Comparison of ENCODE assay signal across 11 mouse cellular contexts in the genomic region with DNA sequence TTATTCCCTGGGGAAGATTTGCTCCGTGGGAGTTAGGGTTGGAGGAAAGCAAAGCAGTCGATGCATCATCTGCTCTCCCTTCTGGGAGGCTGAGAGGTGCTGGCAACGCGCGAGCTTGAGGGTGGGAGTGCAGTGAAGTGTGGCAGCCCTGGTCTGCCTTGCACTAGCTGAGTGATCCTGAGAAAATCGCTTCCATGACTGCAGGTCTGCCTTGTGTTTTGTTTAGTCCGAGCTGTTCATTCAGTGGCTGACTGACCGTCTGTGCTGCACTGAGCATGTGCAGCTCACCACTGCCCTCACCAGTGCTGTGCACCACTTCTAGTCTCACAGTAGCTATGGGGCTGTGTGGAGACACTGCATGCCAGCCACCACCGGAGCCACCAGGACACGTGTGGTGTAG. TPM values are rescaled to one million over a fixed set of nuclear protein-coding genes. Genes with fewer than 3 reads are reported as not detected.
A peak's percentile ranks its signal among the peaks of the same experiment; 100 is the strongest.
DNase-seq lines count a peak whose midpoint lies in the region; ATAC-seq lines count a peak whose summit lies in the region.
"Had no signal": no experiment of that assay in that cellular context is flagged by ENCODE, and none has a peak within 500 bp of the region (broad histone marks: within the 10 kb centered on the region; RNA-seq: fewer than 3 reads in every experiment).

No protein-coding gene starts in this region.

- no peaks in the 10 kb centered on the region for H3K4me1 ChIP-seq in forebrain, embryonic 14.5 days (ENCODE audit: control insufficient read depth, insufficient read depth, low read length)
- H3K4me1 ChIP-seq in forebrain, embryonic 10.5 days = no peaks in the 10 kb centered on the region
- H3K4me1 ChIP-seq: heart, embryonic 13.5 days; limb, embryonic 13.5 days had no signal

- ATAC-seq in forebrain, embryonic 14.5 days = no peak

- no peak overlapping the region for H3K27ac ChIP-seq in forebrain, embryonic 14.5 days (ENCODE audit: low read depth, low read length)
- H3K27ac ChIP-seq in forebrain, embryonic 10.5 days = no peak overlapping the region
- H3K27ac ChIP-seq: heart, embryonic 13.5 days; limb, embryonic 13.5 days had no signal

- intact Hi-C loops in left cerebral cortex, postnatal 10 days (cut with DNase I) = no loop called here
- intact Hi-C loops in gastrocnemius, postnatal 14 days (cut with DNase I; ENCODE audit: low total_unique reads) = no loop called here

- H3K4me3 ChIP-seq in forebrain, embryonic 14.5 days (ENCODE audit: low read depth, low read length) = no peak overlapping the region
- H3K4me3 ChIP-seq in forebrain, embryonic 10.5 days = no peak overlapping the region
- H3K4me3 ChIP-seq: heart, embryonic 13.5 days; limb, embryonic 13.5 days had no signal

- no peak overlapping the region for H3K9ac ChIP-seq in forebrain, embryonic 14.5 days (ENCODE audit: low read length)
- H3K9ac ChIP-seq: heart, embryonic 13.5 days; limb, embryonic 13.5 days; lung, embryonic 14.5 days had no signal

- no peaks in the 10 kb centered on the region for H3K27me3 ChIP-seq in forebrain, embryonic 14.5 days (replicated peaks; ENCODE audit: control insufficient read depth, insufficient read depth, low read length)
- no peaks in the 10 kb centered on the region for H3K27me3 ChIP-seq in forebrain, embryonic 10.5 days (ENCODE audit: poor library complexity, severe bottlenecking)
- H3K27me3 ChIP-seq: heart, embryonic 13.5 days; limb, embryonic 13.5 days had no signal

- peaks cover 61% of the 10 kb centered on the region for H3K36me3 ChIP-seq in forebrain, embryonic 14.5 days (ENCODE audit: control insufficient read depth, insufficient read depth, low read length)
- peaks cover 97% of the 10 kb centered on the region for H3K36me3 ChIP-seq in forebrain, embryonic 10.5 days (replicated peaks)

- peak; percentile 1 for DNase-seq in forebrain, embryonic 14.5 days (ENCODE audit: low spot score)
- DNase-seq in forebrain, embryonic 10.5 days (ENCODE audit: extremely low spot score, low spot score) = no peak
- peak; percentile 38 for DNase-seq in left cerebral cortex, adult 11 months (ENCODE audit: low spot score)
- no peak for DNase-seq in left cerebral cortex, postnatal 10 days (ENCODE audit: extremely low spot score in 1 of 2, low spot score in 2 of 2)
- peak; percentile 56 to 61 for DNase-seq in layer of hippocampus, adult 8-10 months (ENCODE audit: low spot score in 2 of 2)
- DNase-seq in right cerebral cortex, postnatal 14 days = peak; percentile 19
- no peak for DNase-seq in embryo, embryonic 11 days
- no peak for DNase-seq in gastrocnemius, postnatal 14 days
- DNase-seq: lung, embryonic 14.5 days had no signal

- H3K4me2 ChIP-seq in forebrain, embryonic 14.5 days (ENCODE audit: low read length) = no peak overlapping the region
- H3K4me2 ChIP-seq: heart, embryonic 13.5 days; limb, embryonic 13.5 days; lung, embryonic 14.5 days had no signal

- 72% methylated on average over 10 of the region's 10 CpGs for WGBS in forebrain, embryonic 14.5 days
- WGBS in forebrain, embryonic 10.5 days = 83% methylated on average over 10 of the region's 10 CpGs

- no peaks in the 10 kb centered on the region for H3K9me3 ChIP-seq in forebrain, embryonic 14.5 days (replicated peaks; ENCODE audit: control insufficient read depth, low read length)
- no peaks in the 10 kb centered on the region for H3K9me3 ChIP-seq in forebrain, embryonic 10.5 days
- H3K9me3 ChIP-seq: heart, embryonic 13.5 days; limb, embryonic 13.5 days had no signal

RNA-seq across cellular contexts. Expression of a gene that starts 42.2 kb away (rescaled TPM):
- polyA plus RNA-seq in forebrain, embryonic 14.5 days (2014; fragmentation: Nextera tagmentation; extraction: Ambion mirVana) = 160 and 166 TPM in 2 replicates
- polyA plus RNA-seq in forebrain, embryonic 10.5 days (2016; fragmentation: Nextera tagmentation; extraction: Ambion mirVana) = 85.4 and 87.5 TPM in 2 replicates
- 100 to 1,000 TPM; 179 to 180 TPM for total RNA-seq in left cerebral cortex, postnatal 10 days (2021)
- 100 to 1,000 TPM; 167 to 222 (median 194) TPM for total RNA-seq in layer of hippocampus, adult 8-10 months (2022)
- 10 to 100 TPM; 85.7 to 90.8 TPM for total RNA-seq in gastrocnemius, postnatal 14 days (2021)

Comparison
In these comparisons a context has a peak if more than half of its experiments do, and no peak if none do; other contexts are left out.
1. DNase-seq: peak in forebrain, embryonic 14.5 days (single experiment), left cerebral cortex, adult 11 months (single experiment), layer of hippocampus, adult 8-10 months (2 of 2) and right cerebral cortex, postnatal 14 days (single experiment); none in forebrain, embryonic 10.5 days (single experiment), left cerebral cortex, postnatal 10 days (0 of 2), embryo, embryonic 11 days (single experiment) and gastrocnemius, postnatal 14 days (single experiment).